Mouse (Mus musculus) kidney, adult 2 months (tissue): Measurements from ENCODE around the gene Foxl2.

Experiments
- CTCF ChIP-seq: fragments of 200-500 bp; conservative IDR thresholded peaks from 2 replicates; pipeline ENCODE4 v1.5.1; 2011; ENCODE audit warnings: low read depth, mild to moderate bottlenecking, control low read depth, low read length, moderate library complexity, mixed read lengths; ENCODE audit not compliant: insufficient read depth, insufficient read length
- POLR2A ChIP-seq: fragments of 200-500 bp; IDR thresholded peaks from one replicate; pipeline ENCODE4 v1.6.1; 2011; ENCODE audit warnings: low read depth, low read length, control low read depth

DNA sequence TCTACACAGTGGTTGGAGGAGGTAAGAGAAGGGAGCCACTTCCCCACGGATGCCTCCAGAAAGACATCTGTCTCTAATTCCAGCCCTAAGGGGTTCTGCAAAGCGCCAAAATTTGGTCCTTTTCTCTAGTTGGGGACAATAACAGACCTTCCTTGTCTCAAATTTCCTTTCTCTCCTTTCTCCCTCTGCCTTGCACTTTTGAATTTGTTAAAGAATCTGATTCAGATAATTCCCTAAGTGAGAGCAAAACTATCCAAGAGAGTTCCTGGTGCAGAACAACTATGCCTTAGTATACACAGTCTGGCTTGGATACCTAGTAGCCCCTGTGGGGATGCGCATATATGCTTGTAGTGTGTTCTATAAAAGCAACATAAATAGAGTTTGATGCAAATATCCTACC, 4.8 kb downstream of the Foxl2 start:
- TF ChIP-seq CTCF (no peak), POLR2A (no peak)
